Mouse (Mus musculus) spleen, adult 2 months (tissue): ENCODE measurements around the gene Lrr1.

ENCODE experiments used
- CTCF ChIP-seq: fragments of 200-500 bp; IDR thresholded peaks from 2 replicates; pipeline ENCODE4 v1.5.1; 2011; ENCODE audit warnings: mild to moderate bottlenecking, inconsistent platforms; ENCODE audit not compliant: insufficient read depth, insufficient read length, insufficient replicate concordance; ENCODE audit errors: extremely low read depth
- POLR2A ChIP-seq: fragments of 200-500 bp; IDR thresholded peaks from 2 replicates; pipeline ENCODE4 v1.6.1; 2011; ENCODE audit warnings: low read depth, low read length, inconsistent platforms

GRCm38 (mm10) chr12:69227776-69228466 is 59.3 kb downstream of the Lrr1 start, which contains the start of gene Pole2:
- TF ChIP-seq CTCF: no peak
- no peak; the same call in 1 of the 2 replicates for TF ChIP-seq POLR2A
